Mouse (Mus musculus) gonadal fat pad, adult 2 months (tissue): ENCODE measurements around the gene Notch2. TPM values are rescaled to one million over a fixed set of nuclear protein-coding genes. Genes with fewer than 3 reads are reported as not detected.
"Not testable (repeated sequence)": the region's sequence is repeated elsewhere in the genome, so short reads cannot be mapped to it uniquely, and the experiment has no call there.

Source experiments
- DNase-seq: peaks from one replicate; pipeline ENCODE4 v3.0.0-alpha.2; 2012; ENCODE audit warnings: low read depth
- polyA plus RNA-seq: library from polyadenylated mRNA; depleted of rRNA; stranded (reverse); fragments of >200 nt; gene quantifications from 2 replicates; pipeline ENCODE4 v1.2.3, GENCODE M21; 2012

The Notch2 gene
- polyA plus RNA-seq, 1 experiment: 26.6 TPM

- DNase-seq: no peak
These were observed 86.0 kb downstream of the Notch2 start for GRCm38 (mm10) chr3:98099287-98099686.

GRCm38 (mm10) chr3:98101541-98101940 lies 88.2 kb downstream of the Notch2 start:
- DNase-seq: no peak

- DNase-seq: no peak
These were observed 91.6 kb downstream of the Notch2 start for GRCm38 (mm10) chr3:98104851-98105471.

- no peak for DNase-seq
These were observed 92.2 kb downstream of the Notch2 start for GRCm38 (mm10) chr3:98105496-98105895.

- DNase-seq: no peak
These were observed 92.8 kb downstream of the Notch2 start for GRCm38 (mm10) chr3:98106115-98106514.

GRCm38 (mm10) chr3:98106590-98107313 lies 93.4 kb downstream of the Notch2 start:
- DNase-seq: no peak

GRCm38 (mm10) chr3:98108416-98108815 lies 95.1 kb downstream of the Notch2 start:
- no peak for DNase-seq

GRCm38 (mm10) chr3:98108866-98109265 lies 95.5 kb downstream of the Notch2 start:
- no peak for DNase-seq

GRCm38 (mm10) chr3:98110610-98111009 lies 97.3 kb downstream of the Notch2 start:
- DNase-seq: no peak

GRCm38 (mm10) chr3:98118252-98118651 lies 104.9 kb downstream of the Notch2 start:
- no peak for DNase-seq

- no peak for DNase-seq
These were observed 106.0 kb downstream of the Notch2 start for GRCm38 (mm10) chr3:98119338-98119737.

- no peak for DNase-seq
These were observed 107.6 kb downstream of the Notch2 start for GRCm38 (mm10) chr3:98120884-98121283.

GRCm38 (mm10) chr3:98127775-98128174 lies 114.4 kb downstream of the Notch2 start:
- DNase-seq: no peak

- no peak for DNase-seq
These were observed 115.4 kb downstream of the Notch2 start for GRCm38 (mm10) chr3:98128716-98129115.

- DNase-seq: not testable (repeated sequence)
These were observed 118.8 kb downstream of the Notch2 start for GRCm38 (mm10) chr3:98132140-98132539.

GRCm38 (mm10) chr3:98132636-98133035 lies 119.3 kb downstream of the Notch2 start:
- DNase-seq: no peak

- DNase-seq: no peak
These were observed 128.1 kb downstream of the Notch2 start for GRCm38 (mm10) chr3:98141456-98141855.

- DNase-seq: no peak
These were observed 129.5 kb downstream of the Notch2 start for GRCm38 (mm10) chr3:98142862-98143261.

GRCm38 (mm10) chr3:98145204-98145603 lies 131.9 kb downstream of the Notch2 start:
- DNase-seq: no peak

GRCm38 (mm10) chr3:98146471-98147410 lies 133.4 kb downstream of the Notch2 start:
- DNase-seq: no peak

- no peak for DNase-seq
These were observed 134.4 kb downstream of the Notch2 start for GRCm38 (mm10) chr3:98147706-98148105.

- no peak for DNase-seq
These were observed 136.6 kb downstream of the Notch2 start for GRCm38 (mm10) chr3:98149881-98150280.
